Mouse (Mus musculus) CD4-positive naive resting alpha-beta T cell, adult 76 days (primary cell): ENCODE data around the gene H1fx. TPM values are rescaled to one million over a fixed set of nuclear protein-coding genes. Genes with fewer than 3 reads are reported as not detected.

Source experiments
- total RNA-seq: library from RNA; stranded (reverse); gene quantifications from one replicate; pipeline ENCODE4 v1.2.4, GENCODE M21; 2023

H1fx gene
- 0.64 TPM for total RNA-seq

DNA sequence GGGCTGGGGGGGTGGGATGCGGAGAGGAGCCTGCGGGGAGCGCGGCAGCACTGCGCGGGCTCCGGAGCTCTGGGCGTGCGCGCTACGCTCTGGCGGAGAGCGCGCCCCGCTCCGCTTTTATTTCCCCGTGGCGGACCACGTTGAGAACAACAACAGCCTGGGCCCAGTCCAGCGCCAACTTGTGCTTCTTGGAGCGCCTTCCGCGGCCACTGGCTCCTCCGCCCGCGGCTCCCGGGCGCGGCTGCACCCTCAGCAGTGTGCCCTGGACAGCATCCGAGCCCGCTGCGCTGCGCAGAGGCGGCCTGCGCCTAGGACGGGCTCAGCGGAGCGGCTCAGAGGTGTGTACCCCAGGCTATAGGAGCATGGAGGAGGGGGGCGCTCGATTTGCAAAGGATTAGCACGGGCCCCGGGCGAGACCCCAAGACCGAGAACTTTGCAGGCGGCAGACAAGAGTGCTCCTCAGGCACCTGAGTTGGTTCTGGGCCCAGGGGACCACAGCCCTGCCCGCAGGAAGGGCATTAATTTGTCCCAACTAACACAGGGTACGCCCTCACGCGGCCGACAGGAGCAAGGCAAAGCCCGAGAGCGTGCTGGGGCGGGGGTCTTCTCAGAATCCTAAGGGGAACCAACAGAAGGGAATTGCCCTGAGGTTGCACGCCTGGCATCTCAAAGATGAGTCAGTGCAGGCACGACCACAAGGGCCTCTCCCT lies at the start of gene H1fx:
TSS of gene H1fx (minus strand) at position 91 of the 710 bp plus-strand sequence.

Other genes with a start within 250 kb of the H1fx start
- gene Gp9, start 203.6 kb downstream of the H1fx start, total RNA-seq: not detected
- gene Rab43, start 169.5 kb downstream of the H1fx start, total RNA-seq: 28.1 TPM
- 6.3 TPM for gene Gm45140, start 145.8 kb downstream of the H1fx start, total RNA-seq
- 79.8 TPM for gene Isy1, start 142.8 kb downstream of the H1fx start, total RNA-seq
- 566 TPM for gene Cnbp, start 130.5 kb downstream of the H1fx start, total RNA-seq
- 173 TPM for gene Copg1, start 93.8 kb downstream of the H1fx start, total RNA-seq
- 41.5 TPM for gene Hmces, start 67.7 kb downstream of the H1fx start, total RNA-seq
- gene Rab7, start 63.6 kb upstream of the H1fx start, total RNA-seq: 151 TPM
- gene Rpn1, start 102.8 kb upstream of the H1fx start, total RNA-seq: 91.0 TPM
- 0.76 TPM for gene Gata2, start 212.3 kb upstream of the H1fx start, total RNA-seq
- gene Dnajb8, start 240.6 kb upstream of the H1fx start, total RNA-seq: not detected